Mouse (Mus musculus): ENCODE results near the gene Fam129c.

The Fam129c gene

DNA sequence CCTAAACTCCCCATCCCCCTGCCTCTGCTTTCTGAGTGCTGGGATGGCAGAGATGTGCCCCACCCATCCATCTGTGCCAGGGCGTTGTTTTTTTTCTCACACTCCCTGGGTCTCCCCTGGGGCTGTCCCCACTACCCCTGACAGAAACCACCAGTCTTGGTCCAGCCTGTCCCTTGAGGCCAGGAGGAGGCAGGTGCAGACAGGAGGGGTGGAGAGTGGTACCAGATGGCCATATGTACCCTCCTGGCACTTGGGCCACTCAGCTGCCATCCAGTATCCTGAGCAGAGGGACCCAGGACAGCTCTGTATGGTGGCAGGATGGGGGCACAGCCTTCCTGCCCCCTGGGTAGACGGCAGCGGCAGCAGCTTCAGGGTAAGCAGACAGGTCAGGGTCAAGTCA lies at the start of gene Fam129c:
Gene Fam129c (plus strand): TSS at position 198 of the 400 bp plus-strand sequence.
- DNase-seq (ENCODE audit: low spot score), result no peak

DNA sequence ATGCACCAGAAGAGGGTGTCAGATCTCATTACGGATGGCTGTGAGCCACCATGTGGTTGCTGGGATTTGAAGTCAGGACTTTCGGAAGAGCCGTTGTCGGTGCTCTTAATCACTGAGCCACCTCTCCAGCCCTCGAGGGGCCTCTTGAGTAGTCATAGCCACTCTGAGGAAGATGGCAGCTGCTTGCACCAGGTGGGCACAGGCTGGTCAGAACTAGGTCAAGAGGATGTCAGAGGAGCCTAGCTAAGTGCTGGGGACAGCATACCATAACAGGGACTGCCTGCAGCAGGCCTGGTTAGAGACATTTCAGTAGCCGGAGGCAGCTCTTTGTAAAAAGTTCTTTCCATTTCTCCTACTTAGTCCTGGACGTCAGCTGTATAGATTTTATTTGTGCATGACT lies 46.7 kb upstream of the Fam129c start:
- DNase-seq (ENCODE audit: low spot score), result no peak

DNA sequence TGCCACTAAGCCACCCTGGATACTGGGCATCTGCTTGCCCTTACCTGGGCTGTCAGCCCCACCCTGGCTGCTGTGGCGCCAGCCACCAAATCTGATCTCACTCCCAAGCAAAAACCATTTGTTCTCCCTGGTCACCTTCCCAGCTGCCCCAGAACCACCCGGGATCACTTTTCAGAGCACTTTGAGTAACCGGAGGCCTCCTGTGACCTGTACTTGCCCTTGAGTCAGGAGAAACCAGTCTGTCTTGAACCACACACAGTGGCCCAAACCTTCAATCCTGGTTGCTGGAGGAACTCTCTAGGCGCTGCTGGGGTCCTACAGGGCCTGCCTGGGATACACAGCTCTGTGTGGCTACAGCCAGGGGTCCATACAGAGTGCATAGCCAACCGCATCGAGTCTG lies 44.7 kb upstream of the Fam129c start:
- DNase-seq (ENCODE audit: low spot score), result no peak

DNA sequence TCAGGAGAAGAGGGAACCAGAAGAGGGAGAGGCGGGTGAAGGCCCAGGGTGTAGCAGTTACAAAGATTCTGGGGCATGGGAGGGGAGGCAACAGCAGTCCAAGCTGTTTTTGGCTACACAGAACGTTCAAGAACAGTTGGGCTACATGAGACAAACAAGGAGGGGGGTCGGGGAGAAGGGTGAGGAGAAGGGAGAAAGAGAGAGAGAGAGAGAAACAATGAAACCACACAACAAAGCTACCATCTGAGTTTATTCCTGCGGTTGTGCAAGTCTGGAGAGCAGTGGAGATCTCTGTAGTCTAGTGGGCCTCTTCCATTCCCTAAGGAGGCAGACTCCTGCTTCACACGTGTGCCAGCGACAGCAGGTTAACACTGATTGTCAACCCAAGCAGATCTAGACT lies 43.4 kb upstream of the Fam129c start:
- no peak for DNase-seq (ENCODE audit: low spot score)

DNA sequence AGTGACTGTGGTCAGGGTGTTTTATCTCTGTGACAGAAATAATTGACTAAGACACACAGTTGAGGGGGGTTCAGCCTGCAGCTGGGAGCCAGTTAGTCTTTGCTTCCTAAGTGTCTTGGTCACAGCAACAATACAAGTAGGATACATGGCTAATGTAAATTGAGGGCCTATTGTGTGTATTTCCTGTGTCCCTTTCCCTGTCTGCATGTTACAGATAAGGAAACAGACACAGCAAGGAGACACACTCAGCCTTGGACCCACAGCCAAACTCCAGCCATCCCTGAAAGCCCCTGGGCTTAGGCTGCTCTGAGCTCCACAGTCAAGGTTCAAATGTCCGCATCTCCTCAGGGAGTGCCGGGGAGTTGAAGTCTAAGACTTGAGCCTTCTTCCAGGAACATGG lies 42.8 kb upstream of the Fam129c start:
- no peak for DNase-seq (ENCODE audit: low spot score)

DNA sequence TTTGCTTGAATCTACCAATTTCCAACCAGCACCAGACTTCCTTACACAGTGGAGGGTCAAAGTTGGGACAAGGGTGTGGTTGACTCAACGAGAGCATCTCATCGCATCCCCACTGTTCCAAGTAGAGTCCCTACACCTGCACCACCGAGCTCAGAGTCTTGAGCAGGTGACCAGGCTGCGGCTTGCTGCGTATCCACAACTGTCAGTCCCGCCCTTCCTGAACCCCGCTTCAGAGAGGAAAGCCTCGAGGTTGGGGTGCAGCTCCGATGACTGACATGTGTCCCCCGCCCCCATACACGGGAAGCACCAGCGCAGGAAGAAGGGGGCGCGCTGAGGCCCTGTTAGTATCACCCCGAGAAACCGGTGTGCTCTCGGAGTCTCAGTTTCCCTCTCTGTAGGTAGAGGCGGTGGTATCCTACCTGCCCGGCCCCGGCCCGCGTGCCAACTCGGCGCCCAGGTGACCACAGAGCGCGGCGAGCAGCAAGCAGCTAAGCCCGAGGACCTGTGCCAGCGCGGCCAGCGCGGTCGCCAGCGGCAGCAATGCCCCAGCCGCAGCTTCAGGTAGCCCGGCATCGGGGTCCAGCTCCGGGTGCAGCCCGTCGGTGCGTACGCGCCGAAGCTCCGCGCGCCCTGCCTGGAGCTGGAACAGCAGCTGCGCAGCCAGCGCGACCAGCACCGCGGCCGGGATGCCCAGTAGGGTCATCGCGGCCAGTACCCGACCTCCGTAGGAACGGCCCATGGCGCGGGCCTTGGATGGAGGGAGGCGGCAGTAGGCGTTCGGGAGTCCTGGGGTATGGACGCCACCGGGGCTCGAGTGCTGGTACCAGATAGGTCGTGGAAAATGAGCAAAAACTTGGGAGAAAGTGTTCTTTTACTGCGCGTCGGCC lies 39.1 kb upstream of the Fam129c start, which contains the start of gene Tmem221:
Gene Tmem221 (minus strand): TSS at position 801 of the 887 bp plus-strand sequence.
- DNase-seq (ENCODE audit: low spot score), result no peak

DNA sequence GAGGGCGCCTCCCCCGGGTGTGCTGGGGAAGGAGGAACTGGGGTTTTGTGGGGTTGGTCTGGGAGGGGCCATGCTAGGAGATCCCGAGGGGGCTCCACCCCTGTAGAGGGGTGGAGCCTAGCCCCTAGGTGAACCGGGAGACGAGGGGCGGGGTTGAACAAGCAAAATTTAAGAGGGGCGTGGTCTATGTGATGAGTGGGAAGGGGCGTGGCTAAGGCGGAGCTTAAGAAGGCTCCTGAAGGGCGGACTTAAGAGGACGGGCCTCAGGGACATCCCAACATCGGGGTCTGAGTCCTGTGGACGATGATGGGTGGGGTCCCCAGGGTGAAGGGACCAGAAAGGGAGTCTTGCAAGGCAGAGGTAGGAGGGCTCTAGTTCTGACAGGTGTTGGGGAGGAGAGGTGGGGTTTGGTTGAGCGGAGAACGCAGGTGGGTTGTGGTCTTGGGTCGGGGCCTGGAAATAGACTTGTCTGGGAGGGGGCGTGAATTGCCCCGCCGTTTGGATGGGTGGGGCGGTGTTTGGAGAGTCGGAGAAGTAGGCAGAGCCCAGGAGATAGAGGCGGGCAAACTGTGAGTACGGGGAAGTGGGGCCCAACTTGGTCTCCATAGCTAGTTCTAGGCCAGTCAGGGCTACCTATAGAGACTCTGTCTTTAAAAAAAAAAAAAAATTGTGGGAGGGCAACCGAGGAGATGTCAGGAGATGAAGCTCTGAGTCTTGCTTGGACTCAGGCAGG lies 38.3 kb upstream of the Fam129c start:
- peak; percentile 85 for DNase-seq (ENCODE audit: low spot score)

DNA sequence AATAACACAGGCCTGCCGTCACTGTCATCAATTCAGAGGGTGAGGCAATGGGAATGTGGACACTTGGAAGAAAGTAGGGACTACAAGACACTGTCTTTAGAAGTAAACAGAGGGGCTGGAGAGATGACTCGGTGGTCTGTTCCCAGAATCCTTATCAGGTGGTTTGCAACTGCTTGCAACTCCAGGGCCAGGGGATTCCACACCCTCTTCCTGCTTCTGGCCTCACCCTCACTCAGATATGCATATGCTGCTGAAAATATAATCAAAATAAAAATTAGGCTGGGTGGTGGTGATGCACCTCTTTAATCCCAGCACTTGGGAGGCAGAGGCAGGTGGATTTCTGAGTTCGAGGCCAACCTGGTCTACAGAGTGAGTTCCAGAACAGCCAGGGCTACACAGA lies 37.4 kb upstream of the Fam129c start:
- no peak for DNase-seq (ENCODE audit: low spot score)

DNA sequence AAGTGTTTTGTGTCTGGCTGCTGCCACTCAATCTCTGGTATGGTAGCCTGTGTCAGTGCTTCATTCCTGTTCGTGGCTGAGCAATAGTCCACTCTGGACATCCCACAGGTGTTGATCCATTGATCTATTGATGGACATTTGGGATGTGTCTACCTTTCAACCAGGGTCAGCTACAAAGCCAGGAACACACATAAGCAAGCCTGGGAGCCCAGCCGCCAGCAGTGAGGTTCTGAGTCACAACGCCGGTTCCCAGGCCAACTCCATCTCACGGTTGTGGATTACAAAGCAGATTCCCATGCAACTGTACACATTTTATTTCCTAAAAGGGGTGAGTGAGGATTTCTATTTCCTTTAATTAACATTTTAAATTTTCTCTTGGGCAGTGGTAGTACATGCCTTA lies 36.7 kb upstream of the Fam129c start:
- no peak for DNase-seq (ENCODE audit: low spot score)

DNA sequence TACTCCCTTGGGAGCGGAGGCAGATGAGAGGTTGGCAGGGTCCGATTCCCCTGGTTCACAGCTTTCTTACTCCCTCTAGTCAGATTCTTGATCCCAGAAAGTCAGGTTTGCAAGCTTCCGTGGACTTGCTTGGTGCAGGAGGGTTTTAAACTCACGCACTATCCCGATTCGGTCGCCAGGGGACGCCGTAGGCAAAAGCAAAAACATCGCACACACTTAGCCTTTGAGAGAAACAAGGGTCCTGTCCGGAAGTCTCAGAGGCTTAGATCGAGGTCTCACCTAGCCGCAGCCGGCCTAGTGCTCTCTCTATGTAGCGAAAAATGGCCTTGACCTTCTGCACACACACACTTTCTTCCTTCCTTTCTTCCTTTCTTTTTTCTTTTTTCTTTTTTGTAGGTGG lies 36.0 kb upstream of the Fam129c start:
- DNase-seq (ENCODE audit: low spot score), result peak; percentile 71

DNA sequence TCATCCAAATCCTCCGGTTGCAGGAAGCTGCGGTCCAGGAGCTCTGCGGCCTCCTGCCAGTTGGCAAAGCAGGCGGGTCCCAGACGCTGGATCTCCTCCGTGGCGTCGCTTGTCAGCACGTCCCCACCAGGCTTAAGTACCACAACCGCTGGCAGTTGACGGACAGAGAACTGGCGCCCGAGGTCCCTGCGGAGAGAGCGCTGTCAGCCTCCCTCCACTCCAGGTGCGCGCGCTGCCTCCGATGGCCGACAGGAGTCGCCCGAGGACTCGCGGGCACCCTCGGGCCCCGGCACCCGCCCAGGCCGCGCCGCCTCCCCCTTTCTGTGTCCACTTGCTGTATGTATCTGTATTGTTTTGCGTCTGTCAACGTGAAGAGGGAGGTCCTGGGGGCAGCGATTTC lies 34.7 kb upstream of the Fam129c start:
- peak; percentile 81 for DNase-seq (ENCODE audit: low spot score)

DNA sequence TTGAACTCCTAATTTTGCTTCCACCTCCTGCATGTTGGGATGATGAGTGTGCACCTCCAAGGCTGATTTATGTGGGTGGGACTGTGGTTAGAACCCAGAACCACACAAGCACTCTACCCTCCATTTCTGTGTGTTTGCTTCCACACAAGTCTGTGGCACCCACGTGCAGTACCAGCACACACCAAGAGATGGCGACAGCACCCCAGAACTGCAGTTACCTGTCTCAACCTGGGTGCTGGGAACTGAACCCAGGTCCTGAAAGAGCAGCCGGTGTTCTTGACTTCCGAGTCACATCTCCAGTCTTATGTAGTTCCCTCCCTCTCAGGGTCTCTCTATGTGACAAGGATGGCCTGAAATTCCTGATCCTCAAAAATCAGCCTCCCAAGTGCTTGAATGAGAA lies 33.5 kb upstream of the Fam129c start:
- no peak for DNase-seq (ENCODE audit: low spot score)

DNA sequence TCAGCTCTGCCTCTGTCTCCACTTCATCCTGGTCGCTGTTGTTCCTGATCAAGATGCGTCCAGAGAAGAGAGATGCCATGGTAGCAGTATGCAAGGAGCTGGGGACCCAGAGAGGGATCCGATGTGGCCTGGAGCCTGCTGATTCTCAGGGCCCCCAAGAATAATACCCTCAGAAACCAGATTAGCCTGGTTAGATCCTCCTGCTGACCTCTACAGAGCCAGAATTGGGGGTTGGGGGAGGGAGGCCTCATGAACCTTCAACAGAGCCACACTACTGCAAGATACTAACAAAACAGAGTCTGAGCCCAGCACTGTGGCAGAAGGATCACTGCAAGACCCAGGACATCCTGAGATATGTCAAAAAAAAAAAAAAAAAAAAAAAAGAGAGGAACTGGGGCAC lies 30.9 kb upstream of the Fam129c start, which contains the start of gene Nxnl1:
Gene Nxnl1 (minus strand): TSS at position 101 of the 400 bp plus-strand sequence.
- DNase-seq (ENCODE audit: low spot score), result no peak

DNA sequence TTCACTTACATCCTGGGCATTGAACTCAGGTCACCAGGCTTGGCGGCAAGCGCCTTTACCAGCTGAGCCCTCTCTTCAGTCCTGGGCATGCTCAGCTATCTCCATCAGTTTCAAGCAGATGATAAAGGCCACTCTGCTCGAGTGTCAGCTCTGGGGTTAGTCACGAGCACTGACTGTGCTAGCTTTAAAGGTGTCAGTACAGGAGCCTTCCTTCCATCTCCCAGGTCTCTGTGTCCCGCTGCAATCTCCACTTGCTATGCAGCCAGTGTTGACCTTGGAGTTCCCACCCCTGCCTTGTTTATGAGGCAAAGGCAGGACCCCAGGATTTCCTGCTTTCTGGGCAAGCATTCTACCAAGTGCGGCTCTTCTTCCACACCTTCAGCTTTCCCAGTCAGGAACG lies 29.9 kb upstream of the Fam129c start:
- no peak for DNase-seq (ENCODE audit: low spot score)

DNA sequence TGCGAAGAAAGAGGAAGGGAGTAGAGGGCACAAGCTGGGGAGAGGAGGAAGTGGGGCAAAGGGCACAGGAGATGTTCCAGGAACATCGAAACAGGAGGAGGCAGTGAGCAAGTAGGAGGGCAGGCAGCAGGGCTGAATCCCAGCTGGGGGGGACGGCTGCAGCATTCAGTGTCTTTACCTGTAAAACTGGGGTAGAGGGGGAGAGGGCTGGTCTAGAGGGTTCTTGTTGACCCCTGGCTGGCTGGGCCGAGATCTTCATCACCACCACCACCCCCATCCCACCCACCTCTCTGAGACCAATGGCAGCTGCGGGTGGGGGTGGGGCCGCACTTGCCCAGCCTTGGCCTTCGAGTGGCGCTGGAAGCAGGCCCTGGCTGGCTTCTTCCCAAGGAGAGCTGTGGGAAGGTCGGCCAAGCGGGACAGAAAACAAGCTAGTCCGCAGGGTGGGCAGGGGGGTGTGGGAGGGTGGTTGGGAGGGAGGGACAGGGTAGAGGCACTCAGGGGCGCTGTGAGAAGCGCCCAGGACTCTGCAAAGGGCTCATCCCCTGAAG lies 29.0 kb upstream of the Fam129c start, which contains the start of gene Slc27a1:
Gene Slc27a1 (plus strand): TSS at position 496 of the 551 bp plus-strand sequence.
- DNase-seq (ENCODE audit: low spot score), result peak; percentile 67

DNA sequence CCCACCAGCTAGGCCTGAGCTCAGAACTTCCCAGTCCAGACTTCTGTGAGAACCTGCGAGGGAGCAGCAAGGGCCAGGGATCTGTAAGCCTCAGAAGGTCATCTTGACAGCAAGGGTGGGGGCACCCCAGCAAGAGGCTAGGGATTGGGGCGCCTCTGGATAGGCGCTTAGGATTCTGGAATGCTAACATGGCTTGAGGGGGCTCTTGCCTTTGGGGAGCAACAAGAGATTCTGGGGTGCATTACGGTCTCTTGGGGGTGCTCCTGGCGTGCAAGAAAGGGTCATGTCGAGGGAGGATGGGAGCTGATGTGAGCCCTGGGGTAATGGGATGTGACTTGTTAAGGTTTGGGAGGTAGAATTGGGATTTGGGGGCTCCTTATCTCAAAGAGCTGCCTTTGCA lies 28.5 kb upstream of the Fam129c start:
- DNase-seq (ENCODE audit: low spot score), result no peak

DNA sequence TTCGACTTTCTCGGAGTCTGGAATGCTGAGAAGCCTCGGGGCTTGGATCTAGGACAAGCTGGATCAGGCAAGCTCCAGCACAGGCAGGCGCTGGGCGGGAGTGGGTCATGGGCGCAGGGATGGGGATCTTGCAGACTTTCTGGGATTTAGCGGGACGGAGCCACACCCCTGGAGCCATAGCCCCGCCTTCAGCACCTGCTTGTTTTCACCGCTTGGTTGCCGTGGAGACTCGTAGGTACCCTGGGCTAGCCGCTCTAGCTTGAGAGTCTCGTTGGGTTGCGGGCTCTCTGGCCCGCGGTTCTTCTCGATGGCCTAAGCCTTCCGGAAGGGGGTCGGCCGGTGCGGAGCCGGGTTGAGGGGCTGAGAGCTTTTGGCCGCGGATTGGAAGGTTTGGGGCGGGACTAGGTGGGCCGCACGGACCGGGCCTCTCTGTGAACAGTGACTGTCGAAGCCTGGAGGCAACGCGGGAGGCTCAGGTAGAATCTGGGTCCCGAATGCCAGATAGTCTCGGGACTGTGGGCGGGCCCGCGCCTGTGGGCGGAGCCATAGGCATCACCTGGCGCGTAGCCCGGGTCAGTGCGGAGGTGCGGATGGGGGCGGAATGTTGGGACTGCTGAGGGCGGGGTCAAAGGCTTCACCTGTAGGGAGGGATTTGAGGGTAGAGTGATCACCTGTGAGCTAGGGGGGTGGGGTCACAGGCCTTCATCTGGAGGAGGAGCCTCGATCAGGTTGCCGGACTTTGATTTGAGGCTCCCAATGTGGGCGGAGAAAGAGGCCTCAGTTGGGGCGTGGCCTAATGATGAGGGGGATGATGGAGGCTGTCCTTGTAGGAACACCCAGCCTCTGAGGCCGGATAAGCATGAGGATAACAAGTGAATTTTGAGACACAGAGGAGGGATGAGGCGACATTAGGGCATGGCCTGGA lies 27.8 kb upstream of the Fam129c start:
- peak; percentile 95 for DNase-seq (ENCODE audit: low spot score)

DNA sequence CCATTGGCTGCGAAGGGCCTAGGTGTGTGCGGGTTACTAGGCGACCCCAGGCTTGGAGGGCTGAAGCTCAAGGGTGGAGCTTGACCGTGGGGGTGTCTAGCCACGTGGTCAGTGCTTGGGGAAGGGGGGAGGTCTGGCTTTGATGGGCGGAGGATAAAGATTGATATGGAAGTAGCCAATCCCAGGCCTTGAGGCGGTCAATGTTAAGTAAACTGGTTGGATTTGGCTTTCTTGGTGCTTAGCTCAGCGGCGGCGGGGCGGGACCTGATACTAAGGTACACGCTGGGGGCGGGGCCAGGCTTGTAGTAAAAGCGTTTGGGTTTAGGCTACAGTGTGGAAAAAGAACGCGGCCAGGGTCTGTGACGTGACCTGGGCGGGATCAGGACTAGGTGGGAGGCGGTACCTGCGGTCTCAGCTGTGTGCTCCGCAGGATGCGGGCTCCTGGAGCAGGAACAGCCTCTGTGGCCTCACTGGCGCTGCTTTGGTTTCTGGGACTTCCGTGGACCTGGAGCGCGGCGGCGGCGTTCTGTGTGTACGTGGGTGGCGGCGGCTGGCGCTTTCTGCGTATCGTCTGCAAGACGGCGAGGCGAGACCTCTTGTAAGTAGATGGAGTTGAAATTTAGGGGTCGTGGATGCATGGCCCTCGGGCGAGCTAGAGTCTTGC lies 27.0 kb upstream of the Fam129c start:
- DNase-seq (ENCODE audit: low spot score), result peak; percentile 96

DNA sequence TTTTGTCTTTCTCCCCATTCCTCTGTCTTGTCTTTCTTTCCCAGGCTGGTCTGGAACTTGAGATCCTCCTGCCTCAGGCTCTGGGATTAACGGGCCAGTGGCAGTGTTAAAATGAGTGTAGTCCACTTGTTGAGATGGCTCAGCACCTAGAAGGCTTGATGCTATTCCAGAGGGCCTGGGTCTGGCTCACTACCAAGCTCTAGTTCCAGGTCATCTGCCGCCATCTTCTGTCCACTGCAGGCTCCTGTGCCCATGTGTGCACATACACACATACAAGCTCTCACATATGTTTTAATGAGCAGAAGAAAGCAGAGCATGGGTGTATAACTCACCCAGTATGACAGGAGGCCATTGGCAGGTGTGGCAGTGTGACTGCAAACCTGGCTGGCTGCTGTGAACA lies 25.4 kb upstream of the Fam129c start:
- no peak for DNase-seq (ENCODE audit: low spot score)

DNA sequence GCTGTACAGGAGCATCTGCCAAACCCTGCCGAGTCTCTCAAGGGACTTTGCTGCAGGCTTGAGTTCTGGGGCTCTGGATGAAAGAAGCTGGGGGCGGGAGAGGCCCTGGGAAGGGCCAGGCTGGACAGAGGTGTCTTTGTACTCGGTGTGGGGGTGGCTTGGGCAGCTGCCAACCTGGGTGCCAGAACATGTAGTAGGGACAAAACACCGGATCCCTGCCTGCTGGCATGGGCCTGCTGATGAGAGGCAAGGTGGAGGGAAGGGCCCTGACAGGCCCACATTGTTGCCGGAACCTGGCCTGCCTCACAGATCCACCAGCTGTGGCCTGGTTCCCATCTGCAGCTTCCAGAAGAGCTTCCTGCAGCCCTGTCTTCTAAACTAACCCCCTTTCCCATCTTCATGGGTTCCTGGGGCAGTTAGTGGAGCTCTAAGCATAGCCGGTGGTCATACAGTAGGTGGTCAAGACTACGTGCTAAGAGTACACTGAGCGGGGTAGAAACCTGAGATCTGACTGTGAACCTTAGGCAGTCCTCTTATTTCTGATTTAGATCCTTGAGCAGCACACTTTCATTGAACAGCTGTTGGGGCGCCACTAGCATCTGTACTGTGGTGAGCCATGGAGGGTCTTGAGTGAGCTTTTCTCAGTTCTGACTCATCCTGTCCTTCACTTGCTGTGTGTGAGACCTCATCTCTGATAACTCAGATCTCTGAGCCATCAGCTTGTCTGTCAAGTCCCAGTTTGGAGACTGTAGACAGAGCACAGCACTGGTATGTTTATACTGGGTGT lies 24.4 kb upstream of the Fam129c start:
- no peak for DNase-seq (ENCODE audit: low spot score)
